Mouse (Mus musculus) cortical plate, adult 2 months (tissue): ENCODE results near the gene Sphk2.

Experiments
- CTCF ChIP-seq: fragments of 200-500 bp; IDR thresholded peaks from 2 replicates; pipeline ENCODE4 v1.5.1; 2011; ENCODE audit warnings: mild to moderate bottlenecking, control low read depth, low read length; ENCODE audit not compliant: insufficient read depth; ENCODE audit errors: extremely low read depth
- POLR2A ChIP-seq: fragments of 200-500 bp; IDR thresholded peaks from 2 replicates; pipeline ENCODE4 v1.6.1; 2011; ENCODE audit warnings: mild to moderate bottlenecking, low read length, control low read depth; ENCODE audit not compliant: insufficient read depth; ENCODE audit errors: extremely low read depth

- TF ChIP-seq CTCF (no peak), POLR2A (no peak)
These were observed 28.0 kb downstream of the Sphk2 start for GRCm38 (mm10) chr7:45689800-45690199.
